Mouse (Mus musculus): ENCODE results near the gene Lrrn1.

Gene Lrrn1

GRCm38 (mm10) chr6:107583759-107584383 is 54.3 kb downstream of the Lrrn1 start:
- no peak for DNase-seq (ENCODE audit: low spot score)

- no peak for DNase-seq (ENCODE audit: low spot score)
Observed at GRCm38 (mm10) chr6:107605151-107605550, 75.6 kb downstream of the Lrrn1 start.

GRCm38 (mm10) chr6:107614288-107614687 is 84.7 kb downstream of the Lrrn1 start:
- no peak for DNase-seq (ENCODE audit: low spot score)

Data from adipocyte (in vitro differentiated cells).